Mouse (Mus musculus) intestine, embryonic 16.5 days (tissue): ENCODE results near the gene 5330417H12Rik. TPM values are rescaled to one million over a fixed set of nuclear protein-coding genes. Genes with fewer than 3 reads are reported as not detected.
A peak's percentile ranks its signal among the peaks of the same experiment; 100 is the strongest.

ENCODE experiments used
- ATAC-seq: fragments of 200-750 bp; cut with Nextera tagmentation; 2 replicates; pipeline ENCODE4 v1.8.0; 2017; ENCODE audit warnings: moderate TSS enrichment, moderate library complexity
- H3K27ac ChIP-seq: fragments of 300-500 bp; sonication (generic); 2 replicates; pipeline ENCODE4 v1.5.1; 2014; ENCODE audit warnings: mild to moderate bottlenecking, low read length
- H3K27me3 ChIP-seq: fragments of 300-500 bp; sonication (generic); replicated peaks from 2 replicates; pipeline ENCODE4 v1.6.1; 2014; ENCODE audit warnings: low read length, control low read depth, mixed read lengths; ENCODE audit not compliant: control insufficient read depth, insufficient read depth
- H3K36me3 ChIP-seq: fragments of 300-500 bp; sonication (generic); 2 replicates; pipeline ENCODE4 v1.6.1; 2014; ENCODE audit warnings: low read length, control low read depth; ENCODE audit not compliant: control insufficient read depth, insufficient read depth
- H3K4me1 ChIP-seq: fragments of 300-500 bp; sonication (generic); 2 replicates; pipeline ENCODE4 v1.6.1; 2014; ENCODE audit warnings: low read length, control low read depth, mixed read lengths; ENCODE audit not compliant: control insufficient read depth, insufficient read depth
- H3K4me2 ChIP-seq: fragments of 300-500 bp; sonication (generic); 2 replicates; pipeline ENCODE4 v1.6.1; 2014; ENCODE audit warnings: low read depth, low read length, control low read depth
- H3K4me3 ChIP-seq: fragments of 300-500 bp; sonication (generic); 2 replicates; pipeline ENCODE4 v1.5.1; 2014; ENCODE audit warnings: mild to moderate bottlenecking, low read length
- H3K9ac ChIP-seq: fragments of 300-500 bp; sonication (generic); 2 replicates; pipeline ENCODE4 v1.6.1; 2014; ENCODE audit warnings: low read depth, low read length
- H3K9me3 ChIP-seq: fragments of 300-500 bp; sonication (generic); 2 replicates; pipeline ENCODE4 v1.6.1; 2016; ENCODE audit warnings: low read length, control low read depth; ENCODE audit not compliant: control insufficient read depth
- WGBS: fragments of 180-500 bp; shearing (Covaris S2); extraction: QIAGEN DNeasy Blood & Tissue Kit; methylation state at CpG from one replicate; pipeline ENCODE4 v1.1.7; 2014; 5-methylcytosine and 5-hydroxymethylcytosine counted together
- polyA plus RNA-seq: library from polyadenylated mRNA; unstranded; fragments of >200 nt; fragmentation: Nextera tagmentation; extraction: Ambion mirVana; gene quantifications from 2 replicates; pipeline ENCODE4 v1.2.1, GENCODE M21; 2015

5330417H12Rik gene
- not detected in 2 replicates for polyA plus RNA-seq

DNA sequence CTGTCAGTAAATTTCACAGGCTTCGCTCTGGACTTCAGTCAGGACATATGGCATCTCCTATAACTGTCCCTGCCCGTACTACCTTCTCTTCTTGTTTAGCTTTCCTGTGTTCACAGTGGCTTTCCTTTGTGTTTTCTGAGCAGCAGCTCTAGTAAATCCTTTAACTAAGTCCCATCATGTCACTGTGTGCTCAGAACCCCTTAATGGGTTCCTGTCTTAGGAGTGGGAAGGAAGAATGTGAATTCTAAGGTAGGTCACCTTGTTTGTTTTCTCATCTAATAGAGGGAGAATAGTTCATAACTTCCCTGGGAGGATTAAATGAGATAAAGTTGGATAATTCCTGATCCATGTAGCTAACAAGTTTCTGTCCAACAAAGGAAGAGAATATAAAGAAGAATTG is at the start of gene 5330417H12Rik:
TSS of gene 5330417H12Rik (minus strand) at position 101 of the 400 bp plus-strand sequence.
- Histone ChIP-seq H3K4me3 (no peak within 1 kb of the TSS), H3K27ac (no peak within 1 kb of the TSS), H3K4me1 (no peaks in the 10 kb centered on the region), H3K9me3 (no peaks in the 10 kb centered on the region), H3K27me3 (no peaks in the 10 kb centered on the region), H3K4me2 (no peak within 1 kb of the TSS), H3K36me3 (no peaks in the 10 kb centered on the region), H3K9ac (no peak within 1 kb of the TSS)
- no peak for ATAC-seq
- WGBS: 83% methylated on average over 2 of the region's 2 CpGs

DNA sequence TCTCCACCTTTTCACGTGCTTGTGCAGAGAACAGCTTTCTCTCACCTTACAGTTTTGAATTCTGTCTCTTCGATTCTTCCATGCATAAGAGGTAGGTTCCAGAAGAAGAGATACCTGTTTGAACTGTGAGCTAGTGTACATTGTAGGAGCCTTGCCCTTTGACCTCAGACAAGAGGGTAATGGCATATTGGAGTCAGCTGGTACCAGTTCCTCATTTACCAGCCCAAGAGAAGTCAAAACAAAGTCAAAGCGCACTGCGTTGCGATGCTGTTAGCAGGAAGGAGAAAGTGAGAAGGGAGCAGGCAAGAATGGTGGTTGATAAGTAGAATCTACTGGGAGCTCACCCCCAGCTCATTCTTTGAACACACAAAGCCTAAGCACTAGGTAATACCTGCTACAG is 43.6 kb upstream of the 5330417H12Rik start:
- no peak overlapping the region for H3K27ac ChIP-seq
- H3K4me3 ChIP-seq: no peak overlapping the region
- no peak overlapping the region for H3K9ac ChIP-seq
- no peaks in the 10 kb centered on the region for H3K36me3 ChIP-seq
- no peaks in the 10 kb centered on the region for H3K9me3 ChIP-seq
- peaks cover 26% of the 10 kb centered on the region for H3K4me1 ChIP-seq
- H3K4me2 ChIP-seq: no peak overlapping the region
- no peaks in the 10 kb centered on the region for H3K27me3 ChIP-seq
- ATAC-seq: no peak
- 80% methylated on average over 5 of the region's 5 CpGs for WGBS

DNA sequence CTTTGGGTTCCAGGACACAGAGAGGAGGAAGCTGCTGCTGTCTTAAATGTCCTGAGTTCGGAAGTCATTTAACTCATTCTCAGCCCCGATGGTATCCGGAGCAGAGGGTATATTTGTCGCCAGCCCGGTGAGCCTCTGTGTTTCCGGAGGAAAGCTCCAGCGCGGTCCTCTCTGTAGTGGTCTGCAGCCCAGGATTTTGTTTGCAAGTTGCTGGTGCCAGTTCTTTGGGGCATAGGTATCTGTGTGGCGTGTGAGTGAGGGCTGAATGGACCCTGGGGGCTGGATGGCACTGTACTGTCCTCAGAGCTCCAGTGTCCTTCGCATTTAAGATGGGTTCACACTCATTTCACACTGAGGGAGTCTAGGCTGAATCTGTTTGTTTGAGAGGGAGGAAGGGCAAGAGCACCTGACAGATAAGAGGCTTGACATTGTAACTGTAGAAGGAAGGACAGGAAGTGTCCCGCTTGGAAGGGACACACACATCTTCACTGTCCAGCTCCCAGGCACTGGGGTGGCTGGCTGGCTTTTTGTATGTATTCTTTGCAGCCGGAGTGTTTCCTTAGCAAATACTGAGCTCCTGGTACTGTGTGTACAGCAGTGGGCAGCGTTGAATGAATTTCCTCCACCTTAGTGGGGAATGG is 41.4 kb upstream of the 5330417H12Rik start:
- peak overlapping the region; percentile 52 for H3K4me3 ChIP-seq
- 24% methylated on average over 13 of the region's 13 CpGs for WGBS
- H3K36me3 ChIP-seq: no peaks in the 10 kb centered on the region

DNA sequence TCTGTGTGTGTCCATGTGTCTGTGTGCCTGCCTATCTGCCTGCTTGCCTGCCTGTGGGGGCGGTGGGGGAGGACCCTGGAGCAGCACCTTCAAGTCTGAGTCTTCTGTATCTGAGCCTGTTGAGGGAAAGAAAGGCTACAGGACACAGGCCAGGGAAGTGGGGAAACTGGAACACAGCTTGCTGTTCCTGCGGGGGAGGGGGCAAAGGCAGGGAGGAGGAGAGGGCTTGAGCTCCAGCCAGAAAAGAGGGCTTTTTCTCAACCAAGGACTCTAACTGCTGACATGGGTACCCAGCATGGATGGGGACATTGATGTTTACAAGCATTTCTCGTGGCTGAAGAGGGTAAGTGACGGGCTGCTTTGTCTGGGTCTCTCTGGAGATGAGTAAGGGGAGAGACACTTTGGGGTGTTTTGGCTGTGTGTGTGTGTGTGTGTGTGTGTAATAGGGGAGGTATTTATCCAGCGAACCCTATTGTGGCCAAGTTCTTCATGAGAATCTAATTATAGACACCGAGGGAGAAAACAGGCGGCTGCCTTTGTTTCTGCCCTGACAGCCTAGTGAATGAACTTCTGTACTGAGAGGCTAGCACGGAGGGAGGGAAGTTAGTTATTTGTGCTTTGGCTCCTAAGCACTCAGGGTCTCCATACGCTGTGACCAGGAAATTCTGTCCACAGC is 40.8 kb upstream of the 5330417H12Rik start:
- H3K9ac ChIP-seq: peak overlapping the region; percentile 72
- ATAC-seq: peak; percentile 6
- H3K36me3 ChIP-seq: no peaks in the 10 kb centered on the region
- H3K27me3 ChIP-seq: no peaks in the 10 kb centered on the region
- peak overlapping the region; percentile 67 for H3K4me2 ChIP-seq
- peak overlapping the region; percentile 98 for H3K27ac ChIP-seq
- 18% methylated on average over 9 of the region's 9 CpGs for WGBS
- H3K4me3 ChIP-seq: peak overlapping the region; percentile 52
- H3K9me3 ChIP-seq: no peaks in the 10 kb centered on the region
- peaks cover 37% of the 10 kb centered on the region for H3K4me1 ChIP-seq

More for the DNA sequence above, 41.4 kb upstream of the 5330417H12Rik start:
- Histone ChIP-seq H3K27ac (peak overlapping the region; percentile 98), H3K9ac (peak overlapping the region; percentile 72), H3K4me1 (peaks cover 37% of the 10 kb centered on the region), H3K4me2 (peak overlapping the region; percentile 67), H3K27me3 (no peaks in the 10 kb centered on the region), H3K9me3 (no peaks in the 10 kb centered on the region)
- peak; percentile 1; the same call in 1 of the 2 replicates for ATAC-seq

DNA sequence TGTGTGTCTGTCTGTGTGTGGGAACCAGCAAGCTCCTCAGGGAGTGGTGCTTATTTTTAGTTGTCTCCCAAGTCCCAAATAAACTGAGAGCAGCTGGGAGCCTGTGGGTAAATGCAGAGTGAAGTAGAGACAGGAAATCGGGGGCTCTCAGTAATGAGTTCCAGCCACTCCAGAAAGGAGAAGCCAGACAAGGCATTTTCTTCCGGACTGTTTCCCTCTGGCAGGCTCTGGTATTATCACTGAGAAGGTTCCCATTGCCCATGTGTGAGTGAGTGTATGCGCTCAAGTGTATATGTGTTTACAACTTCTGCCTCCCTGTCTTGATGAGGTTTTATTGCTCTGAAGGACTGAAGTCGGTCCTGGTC is 40.2 kb upstream of the 5330417H12Rik start:
- 9% methylated on average over 4 of the region's 4 CpGs for WGBS
- Histone ChIP-seq H3K27ac (peak overlapping the region; percentile 98), H3K36me3 (no peaks in the 10 kb centered on the region), H3K9me3 (no peaks in the 10 kb centered on the region), H3K4me2 (peak overlapping the region; percentile 67), H3K4me3 (peak overlapping the region; percentile 52), H3K4me1 (peaks cover 37% of the 10 kb centered on the region), H3K9ac (peak overlapping the region; percentile 72), H3K27me3 (no peaks in the 10 kb centered on the region)
- ATAC-seq: peak; percentile 6; the same call in 1 of the 2 replicates

DNA sequence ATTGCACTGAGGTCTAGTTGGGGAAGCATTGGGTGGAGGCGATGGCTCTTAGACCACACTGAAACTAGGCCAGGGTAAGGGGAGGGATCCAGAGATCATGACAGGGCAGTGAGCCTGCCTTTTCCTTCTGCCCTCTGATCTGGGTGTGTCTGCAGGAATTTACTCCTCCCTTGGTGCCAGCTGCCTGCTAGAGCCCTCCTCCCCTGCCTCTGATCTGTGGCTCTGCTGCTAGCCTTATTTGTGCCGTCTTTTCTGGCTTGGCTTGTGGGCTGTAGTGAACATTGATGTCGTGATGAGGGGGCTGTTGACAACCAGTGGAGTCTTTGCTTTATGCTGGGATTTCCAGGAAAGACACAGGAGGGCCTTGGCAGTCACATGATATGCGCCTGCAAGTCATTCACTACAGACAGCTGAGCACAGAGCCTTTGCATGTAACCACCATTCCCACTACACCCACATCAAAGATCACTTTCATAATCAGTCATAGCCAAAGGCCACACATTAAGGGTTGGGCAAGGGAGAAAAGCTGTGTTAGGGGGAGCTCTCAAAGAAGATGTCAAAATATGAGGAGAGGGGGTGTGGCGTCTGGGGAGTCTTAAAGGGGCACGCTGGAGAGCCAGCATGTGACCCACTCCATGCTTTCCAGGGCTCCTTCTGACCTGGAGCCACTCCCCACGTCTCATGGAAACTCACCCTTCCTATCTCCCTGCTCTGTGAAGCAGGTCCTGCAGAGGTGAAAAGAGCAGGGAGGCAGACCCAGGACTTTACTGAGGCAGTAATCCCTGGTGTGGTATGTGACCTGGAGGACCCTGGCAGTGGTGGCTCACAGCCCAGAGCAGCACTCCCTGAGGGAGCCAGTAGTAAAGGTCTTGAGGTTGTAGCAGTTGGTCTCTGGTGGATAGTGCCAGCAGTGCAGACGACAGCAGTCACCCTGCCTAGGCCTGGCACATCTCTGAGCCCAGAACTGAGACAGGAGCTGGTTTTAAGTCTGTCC is 39.4 kb upstream of the 5330417H12Rik start:
- WGBS: 25% methylated on average over 8 of the region's 8 CpGs
- Histone ChIP-seq H3K27ac (peak overlapping the region; percentile 98), H3K4me1 (peaks cover 37% of the 10 kb centered on the region)

DNA sequence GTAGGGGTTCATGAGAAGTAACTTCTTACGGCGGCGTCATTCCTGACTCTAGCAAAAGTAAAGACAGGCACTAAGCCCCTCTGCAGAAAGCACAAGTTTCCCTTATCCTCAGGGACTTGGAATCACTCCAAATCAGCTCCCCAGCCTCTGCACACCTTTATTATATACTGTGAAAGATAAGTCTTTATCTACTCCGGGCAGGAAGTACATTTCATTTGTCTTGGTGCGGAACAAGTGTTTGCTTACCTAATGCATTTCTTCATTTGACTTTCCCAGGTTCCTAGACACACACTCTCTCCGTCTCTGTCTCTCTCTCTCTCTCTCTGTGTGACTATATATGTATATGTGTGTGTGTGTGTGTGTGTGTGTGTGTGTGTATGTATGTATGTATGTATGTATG is 38.7 kb upstream of the 5330417H12Rik start:
- Histone ChIP-seq H3K4me3 (no peak overlapping the region), H3K4me2 (peak overlapping the region; percentile 67), H3K9me3 (no peaks in the 10 kb centered on the region), H3K4me1 (peaks cover 37% of the 10 kb centered on the region), H3K9ac (no peak overlapping the region), H3K27me3 (no peaks in the 10 kb centered on the region), H3K36me3 (no peaks in the 10 kb centered on the region), H3K27ac (peak overlapping the region; percentile 98)
- peak; percentile 56 for ATAC-seq
- 40% methylated on average over 6 of the region's 6 CpGs for WGBS

More for the DNA sequence above, 39.4 kb upstream of the 5330417H12Rik start:
- H3K9me3 ChIP-seq: no peaks in the 10 kb centered on the region
- H3K36me3 ChIP-seq: no peaks in the 10 kb centered on the region
- H3K9ac ChIP-seq: peak overlapping the region; percentile 72
- H3K4me2 ChIP-seq: peak overlapping the region; percentile 67
- H3K27me3 ChIP-seq: no peaks in the 10 kb centered on the region
- ATAC-seq: peak; percentile 88
- peak overlapping the region; percentile 52 for H3K4me3 ChIP-seq

DNA sequence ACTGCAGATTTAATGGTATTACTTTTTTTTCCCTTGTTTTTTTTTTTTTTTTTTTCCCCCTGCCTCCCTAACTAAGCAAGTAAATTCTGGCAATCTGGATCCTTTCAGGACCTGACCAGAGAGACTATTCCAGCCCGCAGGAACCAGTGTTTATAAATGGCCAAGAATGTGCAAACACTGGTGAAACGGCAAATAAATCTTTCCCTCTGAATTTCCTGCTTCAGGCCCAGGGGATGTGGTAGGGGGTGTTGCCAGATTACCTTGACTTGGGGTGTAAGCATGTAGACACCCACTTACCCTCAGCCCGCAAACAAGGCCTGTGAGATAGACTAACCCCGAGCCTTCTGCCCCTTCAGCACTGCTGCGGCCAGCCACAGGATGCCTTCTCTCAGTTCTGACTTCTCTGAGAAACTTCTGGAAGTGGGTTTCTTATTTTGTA is 36.9 kb upstream of the 5330417H12Rik start:
- Histone ChIP-seq H3K27ac (peak overlapping the region; percentile 75; the same call in 1 of the 2 replicates), H3K4me2 (no peak overlapping the region), H3K36me3 (no peaks in the 10 kb centered on the region), H3K4me3 (no peak overlapping the region), H3K27me3 (no peaks in the 10 kb centered on the region), H3K9ac (no peak overlapping the region), H3K4me1 (peaks cover 31% of the 10 kb centered on the region), H3K9me3 (no peaks in the 10 kb centered on the region)
- WGBS: 42% methylated on average over 5 of the region's 5 CpGs
- no peak for ATAC-seq
